Mouse (Mus musculus) spleen, postnatal 10 days (tissue): Measurements from ENCODE around the gene Dusp3.
A peak's percentile ranks its signal among the peaks of the same experiment; 100 is the strongest.
"Not testable (repeated sequence)": the region's sequence is repeated elsewhere in the genome, so short reads cannot be mapped to it uniquely, and the experiment has no call there.

ENCODE experiments used
- DNase-seq, 2 experiments: peaks; one replicate each; pipeline ENCODE4 v3.0.0; 2021 to 2022; ENCODE audit warnings: low spot score in 2 of 2

Dusp3 gene

DNA sequence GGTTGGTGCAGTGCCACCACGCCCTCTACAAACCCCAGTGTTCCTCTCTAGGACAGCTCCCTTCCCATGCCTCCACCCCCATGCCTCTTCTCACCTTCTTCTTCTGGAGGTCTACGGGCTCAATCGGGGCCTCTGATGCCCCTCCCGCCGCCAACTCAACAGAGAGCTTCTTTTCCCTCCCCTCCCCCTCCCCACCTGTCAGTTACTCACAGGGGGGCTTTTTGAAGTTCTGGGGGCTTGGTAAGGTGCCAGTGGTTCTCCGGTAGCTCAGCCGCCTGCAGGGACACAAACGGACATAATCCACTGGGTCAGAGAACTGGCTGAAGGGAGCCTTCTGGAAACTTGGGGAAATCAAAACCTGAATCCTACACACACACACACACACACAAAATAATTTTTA is 24.7 kb upstream of the Dusp3 start:
- DNase-seq, result no peak

- DNase-seq, result no peak
Measured at GRCm38 (mm10) chr11:102010140-102010539, 23.3 kb upstream of the Dusp3 start.

DNA sequence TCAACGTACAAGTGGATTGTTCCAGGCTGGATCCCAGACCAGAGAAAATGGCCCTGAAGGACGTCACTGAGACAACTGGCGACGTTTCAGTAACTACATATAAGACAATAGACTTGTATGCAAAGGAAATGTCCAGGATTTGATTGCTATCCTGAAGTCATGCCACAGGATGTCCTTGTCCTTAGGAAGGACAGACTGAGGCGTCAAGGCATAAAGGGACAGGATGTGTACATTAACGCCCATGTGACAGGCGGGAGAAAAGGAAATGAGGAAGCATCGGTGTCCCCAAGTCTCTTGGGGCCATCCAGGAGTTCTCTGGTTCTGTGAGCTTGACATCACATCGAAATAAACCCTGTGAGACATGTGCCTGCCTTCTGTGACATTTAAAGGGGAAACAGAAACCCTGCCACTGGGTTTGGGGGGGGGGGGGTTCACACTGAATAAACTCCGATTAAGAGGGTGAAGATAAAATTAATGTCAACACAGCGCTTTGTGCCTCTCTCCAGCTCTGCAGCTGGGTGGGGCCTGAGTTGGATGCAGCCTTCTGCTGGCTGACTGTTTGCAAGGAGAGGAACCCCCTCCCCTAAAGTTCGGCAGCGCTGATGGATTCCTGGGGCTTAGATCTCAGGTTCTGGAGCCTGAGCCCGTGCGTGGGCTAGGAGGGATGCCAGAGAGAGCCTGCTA is 22.3 kb upstream of the Dusp3 start:
- no peak for DNase-seq

DNA sequence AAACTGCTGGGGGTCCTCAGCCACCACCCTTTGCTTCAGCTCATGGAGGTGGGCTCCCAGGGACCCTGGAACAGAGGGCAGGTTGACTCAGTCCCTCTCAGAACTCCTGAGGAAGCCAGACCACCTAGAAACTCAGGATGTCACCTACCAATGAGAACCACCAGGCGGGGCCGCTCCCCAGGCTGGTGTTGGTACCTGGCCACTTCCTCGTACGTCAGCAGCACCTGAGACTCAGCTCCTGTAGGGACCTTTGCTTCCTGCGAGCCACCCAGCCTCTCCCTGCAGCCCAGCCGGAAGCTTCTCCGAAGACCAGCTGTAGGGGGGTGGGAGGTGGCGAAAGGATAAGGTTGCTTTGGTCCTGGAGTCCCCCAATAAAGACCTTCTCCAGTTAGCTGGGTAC is 21.6 kb upstream of the Dusp3 start:
- DNase-seq, result no peak

DNA sequence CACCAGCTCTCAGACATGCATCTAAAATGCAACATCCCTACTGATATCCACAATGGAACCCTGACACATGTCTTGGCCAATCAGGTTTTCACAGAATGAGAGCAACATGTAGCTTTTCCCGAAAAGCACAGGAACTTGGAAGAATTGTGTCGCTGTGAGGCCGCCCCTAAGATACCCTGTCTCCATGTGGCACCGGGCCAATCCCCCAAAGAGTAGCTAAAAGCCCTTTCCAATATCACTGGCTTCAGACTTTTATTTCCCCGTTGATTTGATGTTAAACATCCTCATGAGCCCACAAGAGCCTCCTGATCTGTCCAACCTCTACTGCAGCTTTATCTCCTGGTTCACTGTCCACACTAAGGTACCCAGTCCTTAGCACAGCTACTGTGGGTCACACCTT is 19.9 kb upstream of the Dusp3 start:
- DNase-seq, result no peak

DNA sequence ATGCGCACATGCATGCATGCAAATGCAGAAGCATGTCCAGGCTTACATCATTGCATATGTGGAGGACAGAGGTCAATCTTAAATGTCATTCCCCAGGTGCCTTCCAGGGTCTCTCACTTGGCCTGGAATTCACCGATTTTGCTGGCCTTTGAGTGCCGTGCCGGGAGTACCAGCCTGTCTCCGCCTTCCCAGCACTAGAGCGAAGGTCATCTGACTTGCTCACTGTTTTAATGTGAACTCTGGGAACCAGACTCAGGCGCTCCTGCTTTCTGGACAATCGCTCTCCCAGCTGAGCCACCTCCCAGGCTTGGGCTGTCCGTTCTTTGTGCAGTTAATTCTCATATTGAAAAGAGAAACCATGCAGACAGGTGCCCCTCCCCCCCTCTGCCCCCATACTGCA is 19.5 kb upstream of the Dusp3 start:
- DNase-seq, result no peak

- peak in 1 of 2 experiments; percentile 34 for DNase-seq
Measured at GRCm38 (mm10) chr11:102004251-102004650, 17.4 kb upstream of the Dusp3 start.

- no peak for DNase-seq
Measured at GRCm38 (mm10) chr11:101999466-101999865, 12.7 kb upstream of the Dusp3 start.

DNA sequence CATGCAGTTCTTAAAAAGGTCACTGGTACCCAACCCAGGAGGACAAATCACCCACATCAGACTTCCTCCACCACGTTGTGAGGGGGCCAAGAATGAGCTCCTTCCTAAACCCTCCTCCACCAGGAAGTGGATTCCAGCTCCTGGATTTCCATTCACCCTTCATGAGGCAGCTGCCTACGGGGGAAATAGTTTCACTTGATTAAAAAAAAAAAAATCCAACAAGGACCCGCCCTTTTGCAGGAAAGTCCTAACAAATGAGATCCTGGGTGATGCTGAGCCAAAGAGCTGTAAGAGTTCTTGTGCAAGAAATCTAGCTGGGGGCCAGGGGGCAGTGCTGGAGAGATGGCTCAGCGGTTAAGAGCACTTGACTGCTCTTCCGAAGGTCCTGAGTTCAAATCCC is 11.4 kb upstream of the Dusp3 start:
- no peak for DNase-seq

- no peak for DNase-seq
Measured at GRCm38 (mm10) chr11:101995938-101996337, 9.1 kb upstream of the Dusp3 start.

DNA sequence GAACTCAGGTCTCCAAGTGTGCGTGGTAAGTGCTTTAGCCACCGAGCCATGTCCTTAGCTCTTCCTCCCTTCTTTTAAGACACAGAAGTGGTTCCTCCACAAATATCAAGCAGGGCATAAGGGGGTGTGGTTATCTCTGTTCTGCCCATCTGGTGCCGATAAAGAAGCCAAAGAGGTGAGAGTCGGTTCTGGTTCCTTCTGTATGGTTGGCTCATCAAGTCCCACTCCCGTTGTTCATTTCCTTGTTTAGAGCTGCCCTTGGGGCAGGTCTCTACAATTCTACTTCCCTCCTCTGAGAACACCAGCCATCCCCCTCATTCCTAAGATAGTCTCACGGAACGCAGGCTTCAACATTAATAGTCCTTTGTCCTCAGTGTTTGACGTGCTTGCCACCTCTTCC is 7.3 kb upstream of the Dusp3 start:
- DNase-seq, result peak; percentile 18 to 48

DNA sequence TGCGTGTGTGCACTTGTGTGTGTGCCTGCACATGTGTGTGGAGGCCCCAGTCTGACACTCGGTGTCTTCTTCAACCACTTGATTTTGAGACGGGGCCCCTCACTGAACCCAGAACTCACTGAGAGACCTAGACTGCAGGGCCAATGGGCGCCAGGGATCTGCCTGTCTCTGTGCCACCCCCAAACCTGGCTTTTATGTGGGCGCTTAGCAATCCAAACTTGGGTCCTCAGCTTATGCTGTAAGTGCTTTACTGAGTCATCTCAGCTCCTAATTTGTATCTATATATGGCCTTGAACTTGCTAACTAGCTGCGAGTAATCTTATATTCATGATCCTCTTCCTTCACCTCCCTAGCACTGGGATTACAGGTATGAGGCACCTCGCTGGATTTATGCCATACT is 5.6 kb upstream of the Dusp3 start:
- no peak for DNase-seq

DNA sequence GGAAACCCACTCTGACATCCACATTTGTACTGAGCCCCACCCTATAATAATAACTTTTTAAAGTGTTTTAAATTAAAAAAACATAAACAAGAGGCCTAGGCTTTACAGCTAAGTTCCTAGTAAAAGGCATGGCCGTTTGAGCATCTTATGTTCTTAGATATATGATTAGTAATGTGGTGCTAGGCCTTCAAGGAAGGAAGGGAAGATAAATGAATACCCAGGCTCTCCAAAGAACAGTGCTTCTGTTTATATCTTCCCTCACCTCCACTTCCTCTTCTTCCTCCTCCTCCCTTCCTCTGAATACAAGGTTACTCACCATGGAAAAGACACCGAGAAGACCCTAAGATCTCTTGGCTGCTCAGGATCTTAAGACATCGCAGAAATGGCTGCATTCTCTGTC is 5.0 kb upstream of the Dusp3 start:
- no peak for DNase-seq

- no peak for DNase-seq
Measured at GRCm38 (mm10) chr11:101990244-101990643, 3.4 kb upstream of the Dusp3 start.

DNA sequence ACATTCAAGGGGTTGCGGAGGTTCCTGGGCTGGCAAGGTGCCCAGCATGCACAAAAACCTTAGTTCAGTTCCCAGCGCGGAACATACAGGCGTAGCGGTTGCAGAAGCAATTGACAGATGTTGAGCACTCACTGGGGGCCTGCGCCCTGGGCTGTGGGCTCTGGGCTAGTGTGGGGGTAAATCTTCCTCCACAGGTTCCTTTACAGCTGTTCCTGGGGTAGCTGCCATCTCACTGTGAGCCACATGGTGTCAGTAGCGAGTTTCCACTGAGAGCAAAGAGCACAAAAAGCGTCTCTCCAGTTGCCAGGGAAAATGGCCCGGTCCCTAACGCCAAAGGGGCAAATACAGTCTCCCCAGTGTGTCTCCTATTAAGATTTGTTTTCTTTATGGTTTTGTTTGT is 823 bp downstream of the Dusp3 start:
- peak; percentile 59 to 80 for DNase-seq

DNA sequence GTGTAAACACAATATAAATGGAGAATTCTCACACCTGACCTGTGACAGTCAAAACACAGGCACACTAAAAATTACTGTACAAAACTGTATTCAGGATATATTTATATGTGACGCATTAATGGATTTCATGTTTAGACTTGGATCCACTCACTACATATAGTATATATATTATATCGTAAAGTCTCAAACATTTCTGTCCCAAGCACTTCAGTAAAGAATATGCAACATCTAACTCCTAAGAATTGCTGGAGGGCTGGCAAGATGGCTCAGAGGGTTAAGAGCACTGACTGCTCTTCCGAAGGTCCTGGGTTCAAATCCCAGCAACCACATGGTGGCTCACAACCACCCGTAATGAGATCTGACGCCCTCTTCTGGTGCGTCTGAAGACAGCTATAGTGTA is 1.4 kb downstream of the Dusp3 start:
- DNase-seq, result not testable (repeated sequence)

- peak; percentile 43 to 75 for DNase-seq
Measured at GRCm38 (mm10) chr11:101984054-101985025, 2.5 kb downstream of the Dusp3 start, which contains the start of gene Cfap97d1. Cfap97d1 (plus strand) TSS chr11:101984279.

- DNase-seq, result no peak
Measured at GRCm38 (mm10) chr11:101983431-101983921, 3.3 kb downstream of the Dusp3 start.

- no peak for DNase-seq
Measured at GRCm38 (mm10) chr11:101982981-101983411, 3.8 kb downstream of the Dusp3 start.

GRCm38 (mm10) chr11:101981850-101982249 is 5.0 kb downstream of the Dusp3 start:
- DNase-seq, result no peak

GRCm38 (mm10) chr11:101980603-101981157 is 6.1 kb downstream of the Dusp3 start:
- DNase-seq, result no peak

- no peak for DNase-seq
Measured at GRCm38 (mm10) chr11:101979140-101979539, 7.7 kb downstream of the Dusp3 start.
